Mouse (Mus musculus) neural tube, embryonic 12.5 days (tissue): ENCODE results near the gene Vhl. TPM values are rescaled to one million over a fixed set of nuclear protein-coding genes. Genes with fewer than 3 reads are reported as not detected.

Source experiments
- ATAC-seq: fragments of 200-750 bp; cut with Nextera tagmentation; 2 replicates; pipeline ENCODE4 v1.8.0; 2017; ENCODE audit warnings: low read depth, mild to moderate bottlenecking, moderate TSS enrichment, moderate library complexity; ENCODE audit not compliant: low FRiP score
- H3K27ac ChIP-seq: fragments of 300-500 bp; sonication (generic); 2 replicates; pipeline ENCODE4 v1.5.1; 2016
- H3K27me3 ChIP-seq: fragments of 300-500 bp; sonication (generic); replicated peaks from 2 replicates; pipeline ENCODE4 v1.6.1; 2016; ENCODE audit warnings: mild to moderate bottlenecking
- H3K36me3 ChIP-seq: fragments of 300-500 bp; sonication (generic); 2 replicates; pipeline ENCODE4 v1.6.1; 2016; ENCODE audit warnings: mild to moderate bottlenecking
- H3K4me1 ChIP-seq: fragments of 300-500 bp; sonication (generic); 2 replicates; pipeline ENCODE4 v1.6.1; 2016
- H3K4me2 ChIP-seq: fragments of 300-500 bp; sonication (generic); replicated peaks from 2 replicates; pipeline ENCODE4 v1.6.1; 2016; ENCODE audit warnings: mild to moderate bottlenecking
- H3K4me3 ChIP-seq: fragments of 300-500 bp; sonication (generic); 2 replicates; pipeline ENCODE4 v1.5.1; 2016
- H3K9ac ChIP-seq: fragments of 300-500 bp; sonication (generic); 2 replicates; pipeline ENCODE4 v1.6.1; 2016; ENCODE audit warnings: mild to moderate bottlenecking
- H3K9me3 ChIP-seq: fragments of 300-500 bp; sonication (generic); 2 replicates; pipeline ENCODE4 v1.6.1; 2016; ENCODE audit warnings: mild to moderate bottlenecking
- WGBS: fragments of 180-500 bp; shearing (Covaris S2); methylation state at CpG from one replicate; pipeline ENCODE4 v1.1.7; 2016; 5-methylcytosine and 5-hydroxymethylcytosine counted together
- polyA plus RNA-seq: library from polyadenylated mRNA; unstranded; fragments of >200 nt; fragmentation: Nextera tagmentation; extraction: Ambion mirVana; gene quantifications from 2 replicates; pipeline ENCODE4 v1.2.1, GENCODE M21; 2016

The Vhl gene
- polyA plus RNA-seq, 1 experiment from 2014 or later = 64.8 TPM

GRCm38 (mm10) chr6:113604432-113605223, 19.1 kb upstream of the Vhl start, which contains the start of gene Brk1:
TSS of gene Brk1 (plus strand) at chr6:113604772.
- peak within 1 kb of the TSS; percentile 89 for H3K9ac ChIP-seq
- under 1% methylated on average over 65 of the region's 65 CpGs for WGBS
- H3K4me2 ChIP-seq = peak within 1 kb of the TSS; percentile 91
- peak within 1 kb of the TSS; percentile 95 for H3K4me3 ChIP-seq
- H3K36me3 ChIP-seq = peaks cover 3% of the 10 kb centered on the region; the same call in 1 of the 2 replicates
- peak; percentile 93 for ATAC-seq
- no peaks in the 10 kb centered on the region for H3K9me3 ChIP-seq
- peak within 1 kb of the TSS; percentile 47; the same call in 1 of the 2 replicates for H3K27ac ChIP-seq
- peaks cover 17% of the 10 kb centered on the region for H3K4me1 ChIP-seq
- no peaks in the 10 kb centered on the region for H3K27me3 ChIP-seq

- peaks cover 3% of the 10 kb centered on the region; the same call in 1 of the 2 replicates for H3K36me3 ChIP-seq
- 5% methylated on average over 10 of the region's 10 CpGs for WGBS
- peak overlapping the region; percentile 95 for H3K4me3 ChIP-seq
- H3K27me3 ChIP-seq = no peaks in the 10 kb centered on the region
- H3K9me3 ChIP-seq = no peaks in the 10 kb centered on the region
- peak overlapping the region; percentile 91 for H3K4me2 ChIP-seq
- H3K9ac ChIP-seq = peak overlapping the region; percentile 89
- no peak for ATAC-seq
- H3K4me1 ChIP-seq = peaks cover 17% of the 10 kb centered on the region
- H3K27ac ChIP-seq = peak overlapping the region; percentile 47; the same call in 1 of the 2 replicates
These were observed 18.6 kb upstream of the Vhl start for GRCm38 (mm10) chr6:113605224-113605545.

- ATAC-seq = no peak
- peaks cover 28% of the 10 kb centered on the region for H3K36me3 ChIP-seq
- 90% methylated on average over 6 of the region's 6 CpGs for WGBS
These were observed 14.9 kb upstream of the Vhl start for GRCm38 (mm10) chr6:113608871-113609270.

GRCm38 (mm10) chr6:113609293-113609692, 14.5 kb upstream of the Vhl start:
- H3K4me3 ChIP-seq = no peak overlapping the region
- H3K9me3 ChIP-seq = peaks cover 5% of the 10 kb centered on the region; the same call in 1 of the 2 replicates
- H3K36me3 ChIP-seq = peaks cover 32% of the 10 kb centered on the region
- H3K4me2 ChIP-seq = no peak overlapping the region
- 94% methylated on average over 7 of the region's 7 CpGs for WGBS
- no peaks in the 10 kb centered on the region for H3K27me3 ChIP-seq
- H3K9ac ChIP-seq = no peak overlapping the region
- H3K4me1 ChIP-seq = peaks cover 12% of the 10 kb centered on the region
- H3K27ac ChIP-seq = no peak overlapping the region
- no peak for ATAC-seq

More at GRCm38 (mm10) chr6:113608871-113609270, 14.9 kb upstream of the Vhl start:
- Histone ChIP-seq H3K27ac (no peak overlapping the region), H3K27me3 (no peaks in the 10 kb centered on the region), H3K9ac (no peak overlapping the region), H3K4me2 (no peak overlapping the region), H3K4me3 (no peak overlapping the region), H3K4me1 (peaks cover 12% of the 10 kb centered on the region), H3K9me3 (0 out of 2 replicates have a peak, but pooled peaks cover 3% of the 10 kb centered on the region)

- no peak overlapping the region for H3K27ac ChIP-seq
- no peaks in the 10 kb centered on the region for H3K27me3 ChIP-seq
- H3K9ac ChIP-seq = no peak overlapping the region
- H3K9me3 ChIP-seq = peaks cover 7% of the 10 kb centered on the region; the same call in 1 of the 2 replicates
- 94% methylated on average over 8 of the region's 8 CpGs for WGBS
- H3K36me3 ChIP-seq = peaks cover 61% of the 10 kb centered on the region
- no peak for ATAC-seq
- no peak overlapping the region for H3K4me2 ChIP-seq
- H3K4me3 ChIP-seq = no peak overlapping the region
- H3K4me1 ChIP-seq = no peaks in the 10 kb centered on the region
These were observed 11.3 kb upstream of the Vhl start for GRCm38 (mm10) chr6:113612258-113612969.

GRCm38 (mm10) chr6:113614152-113614551, 9.6 kb upstream of the Vhl start:
- Histone ChIP-seq H3K27ac (no peak overlapping the region), H3K4me1 (no peaks in the 10 kb centered on the region), H3K4me3 (no peak overlapping the region), H3K36me3 (peaks cover 67% of the 10 kb centered on the region), H3K9me3 (peaks cover 7% of the 10 kb centered on the region; the same call in 1 of the 2 replicates), H3K4me2 (no peak overlapping the region), H3K27me3 (no peaks in the 10 kb centered on the region), H3K9ac (no peak overlapping the region)
- no peak for ATAC-seq
- 98% methylated on average over 7 of the region's 7 CpGs for WGBS

GRCm38 (mm10) chr6:113614997-113615396, 8.8 kb upstream of the Vhl start:
- no peak for ATAC-seq
- Histone ChIP-seq H3K27me3 (no peaks in the 10 kb centered on the region), H3K9me3 (peaks cover 7% of the 10 kb centered on the region; the same call in 1 of the 2 replicates), H3K4me3 (no peak overlapping the region), H3K27ac (no peak overlapping the region), H3K4me1 (no peaks in the 10 kb centered on the region), H3K36me3 (peaks cover 67% of the 10 kb centered on the region), H3K9ac (no peak overlapping the region), H3K4me2 (no peak overlapping the region)
- 95% methylated on average over 8 of the region's 8 CpGs for WGBS

GRCm38 (mm10) chr6:113615489-113615888, 8.3 kb upstream of the Vhl start:
- Histone ChIP-seq H3K27ac (no peak overlapping the region), H3K9ac (no peak overlapping the region), H3K4me3 (no peak overlapping the region), H3K4me1 (no peaks in the 10 kb centered on the region), H3K9me3 (peaks cover 7% of the 10 kb centered on the region; the same call in 1 of the 2 replicates), H3K27me3 (no peaks in the 10 kb centered on the region), H3K36me3 (peaks cover 65% of the 10 kb centered on the region), H3K4me2 (no peak overlapping the region)
- no peak for ATAC-seq
- WGBS = 96% methylated on average over 4 of the region's 4 CpGs

GRCm38 (mm10) chr6:113623386-113623785, 373 bp upstream of the Vhl start:
- H3K27me3 ChIP-seq = no peaks in the 10 kb centered on the region
- peaks cover 15% of the 10 kb centered on the region for H3K4me1 ChIP-seq
- no peak overlapping the region for H3K27ac ChIP-seq
- H3K4me2 ChIP-seq = peak overlapping the region; percentile 78
- no peak overlapping the region for H3K9ac ChIP-seq
- H3K9me3 ChIP-seq = no peaks in the 10 kb centered on the region
- no peak for ATAC-seq
- H3K36me3 ChIP-seq = peaks cover 13% of the 10 kb centered on the region
- peak overlapping the region; percentile 71 for H3K4me3 ChIP-seq
- whole genome bisulfite sequencing = 67% methylated on average over 5 of the region's 5 CpGs

- H3K9ac ChIP-seq = peak overlapping the region; percentile 74
- no peak for ATAC-seq
- no peak overlapping the region for H3K27ac ChIP-seq
- WGBS = 58% methylated on average over 5 of the region's 5 CpGs
- peaks cover 15% of the 10 kb centered on the region for H3K4me1 ChIP-seq
- no peaks in the 10 kb centered on the region for H3K27me3 ChIP-seq
- H3K4me3 ChIP-seq = peak overlapping the region; percentile 71
- peaks cover 28% of the 10 kb centered on the region for H3K36me3 ChIP-seq
- H3K4me2 ChIP-seq = peak overlapping the region; percentile 78
- no peaks in the 10 kb centered on the region for H3K9me3 ChIP-seq
These were observed 1.4 kb downstream of the Vhl start for GRCm38 (mm10) chr6:113624989-113625770.

- H3K36me3 ChIP-seq = peaks cover 61% of the 10 kb centered on the region
These were observed 6.6 kb downstream of the Vhl start for GRCm38 (mm10) chr6:113630322-113630721.

GRCm38 (mm10) chr6:113632863-113633262, 9.1 kb downstream of the Vhl start:
- H3K27ac ChIP-seq = no peak overlapping the region
- no peak for ATAC-seq
- H3K36me3 ChIP-seq = peaks cover 52% of the 10 kb centered on the region
- H3K4me1 ChIP-seq = no peaks in the 10 kb centered on the region
- H3K4me2 ChIP-seq = no peak overlapping the region
- H3K9me3 ChIP-seq = no peaks in the 10 kb centered on the region
- H3K9ac ChIP-seq = no peak overlapping the region
- WGBS = 95% methylated on average over 4 of the region's 4 CpGs
- no peaks in the 10 kb centered on the region for H3K27me3 ChIP-seq
- no peak overlapping the region for H3K4me3 ChIP-seq

More at GRCm38 (mm10) chr6:113630322-113630721, 6.6 kb downstream of the Vhl start:
- H3K27ac ChIP-seq = no peak overlapping the region
- no peak overlapping the region for H3K4me2 ChIP-seq
- no peak overlapping the region for H3K9ac ChIP-seq
- 85% methylated on average over 5 of the region's 5 CpGs for WGBS
- no peak for ATAC-seq
- H3K4me1 ChIP-seq = peaks cover 8% of the 10 kb centered on the region
- H3K27me3 ChIP-seq = no peaks in the 10 kb centered on the region
- no peak overlapping the region for H3K4me3 ChIP-seq
- no peaks in the 10 kb centered on the region for H3K9me3 ChIP-seq
